Mouse (Mus musculus) hindbrain, embryonic 14.5 days (tissue): ENCODE results near the gene Lyg1. TPM values are rescaled to one million over a fixed set of nuclear protein-coding genes. Genes with fewer than 3 reads are reported as not detected.
A peak's percentile ranks its signal among the peaks of the same experiment; 100 is the strongest.

Source experiments
- ATAC-seq: fragments of 200-750 bp; cut with Nextera tagmentation; 2 replicates; pipeline ENCODE4 v1.8.0; 2017; ENCODE audit warnings: moderate number of reproducible peaks, mild to moderate bottlenecking, moderate TSS enrichment, moderate library complexity; ENCODE audit not compliant: low FRiP score
- DNase-seq: peaks from one replicate; pipeline ENCODE4 v3.0.0-alpha.2; 2015; ENCODE audit warnings: low spot score
- H3K27ac ChIP-seq: fragments of 300-500 bp; sonication (generic); 2 replicates; pipeline ENCODE4 v1.5.1; 2014; ENCODE audit warnings: mild to moderate bottlenecking, moderate library complexity
- H3K27me3 ChIP-seq: fragments of 300-500 bp; sonication (generic); 2 replicates; pipeline ENCODE4 v1.6.1; 2014; ENCODE audit warnings: mild to moderate bottlenecking, low read length, mixed read lengths; ENCODE audit not compliant: control insufficient read depth, insufficient read depth
- H3K36me3 ChIP-seq: fragments of 300-500 bp; sonication (generic); replicated peaks from 2 replicates; pipeline ENCODE4 v1.6.1; 2014; ENCODE audit not compliant: control insufficient read depth, insufficient read depth
- H3K4me1 ChIP-seq: fragments of 300-500 bp; sonication (generic); replicated peaks from 2 replicates; pipeline ENCODE4 v1.6.1; 2014; ENCODE audit warnings: antibody characterized with exemption, low read length, mixed read lengths; ENCODE audit not compliant: control insufficient read depth, insufficient read depth
- H3K4me2 ChIP-seq: fragments of 300-500 bp; sonication (generic); replicated peaks from 2 replicates; pipeline ENCODE4 v1.6.1; 2014; ENCODE audit warnings: mild to moderate bottlenecking, moderate library complexity
- H3K4me3 ChIP-seq: fragments of 300-500 bp; sonication (generic); replicated peaks from 2 replicates; pipeline ENCODE4 v1.5.1; 2014; ENCODE audit warnings: mild to moderate bottlenecking, low read length
- H3K9ac ChIP-seq: fragments of 300-500 bp; sonication (generic); 2 replicates; pipeline ENCODE4 v1.6.1; 2014
- H3K9me3 ChIP-seq: fragments of 300-500 bp; sonication (generic); 2 replicates; pipeline ENCODE4 v1.6.1; 2016; ENCODE audit warnings: low read length; ENCODE audit not compliant: control insufficient read depth
- WGBS: fragments of 180-500 bp; shearing (Covaris S2); extraction: QIAGEN DNeasy Blood & Tissue Kit; methylation state at CpG from one replicate; pipeline ENCODE4 v1.1.7; 2014; 5-methylcytosine and 5-hydroxymethylcytosine counted together
- polyA plus RNA-seq: library from polyadenylated mRNA; unstranded; fragments of >200 nt; fragmentation: Nextera tagmentation; extraction: Ambion mirVana; gene quantifications from 2 replicates; pipeline ENCODE4 v1.2.1, GENCODE M21; 2014

The Lyg1 gene
- not detected in 2 replicates for polyA plus RNA-seq

- Histone ChIP-seq H3K9me3 (no peaks in the 10 kb centered on the region), H3K4me3 (no peak within 1 kb of the TSS), H3K27me3 (no peaks in the 10 kb centered on the region), H3K4me2 (no peak within 1 kb of the TSS), H3K36me3 (no peaks in the 10 kb centered on the region), H3K4me1 (no peaks in the 10 kb centered on the region), H3K9ac (no peak within 1 kb of the TSS), H3K27ac (no peak within 1 kb of the TSS)
- 93% methylated on average over 5 of the region's 5 CpGs for WGBS
- DNase-seq (no peak), ATAC-seq (no peak)
These were observed at the start of gene Lyg1 for GRCm38 (mm10) chr1:37957659-37958058. TSS of gene Lyg1 (minus strand) at chr1:37957759.

- 76% methylated on average over 3 of the region's 3 CpGs for WGBS
- Histone ChIP-seq H3K9me3 (no peaks in the 10 kb centered on the region), H3K36me3 (no peaks in the 10 kb centered on the region), H3K27ac (no peak overlapping the region), H3K4me2 (no peak overlapping the region), H3K4me3 (no peak overlapping the region), H3K9ac (no peak overlapping the region), H3K4me1 (no peaks in the 10 kb centered on the region), H3K27me3 (no peaks in the 10 kb centered on the region)
- DNase-seq (no peak), ATAC-seq (no peak)
These were observed 49.2 kb upstream of the Lyg1 start for GRCm38 (mm10) chr1:38006741-38007140.

- Histone ChIP-seq H3K4me3 (no peak overlapping the region), H3K4me2 (no peak overlapping the region), H3K36me3 (no peaks in the 10 kb centered on the region), H3K9me3 (no peaks in the 10 kb centered on the region), H3K27ac (no peak overlapping the region), H3K4me1 (peaks cover 12% of the 10 kb centered on the region), H3K9ac (no peak overlapping the region), H3K27me3 (no peaks in the 10 kb centered on the region)
- ATAC-seq (no peak), DNase-seq (no peak)
- 89% methylated on average over 3 of the region's 3 CpGs for WGBS
These were observed 45.5 kb upstream of the Lyg1 start for GRCm38 (mm10) chr1:38003046-38003445.

GRCm38 (mm10) chr1:38001956-38002355 is 44.4 kb upstream of the Lyg1 start:
- 97% methylated on average over 9 of the region's 9 CpGs for WGBS
- ATAC-seq = no peak

GRCm38 (mm10) chr1:38000844-38001243 is 43.3 kb upstream of the Lyg1 start:
- Histone ChIP-seq H3K36me3 (peaks cover 2% of the 10 kb centered on the region; the same call in 1 of the 2 replicates), H3K9me3 (no peaks in the 10 kb centered on the region), H3K27me3 (no peaks in the 10 kb centered on the region), H3K4me2 (no peak overlapping the region), H3K9ac (no peak overlapping the region), H3K4me1 (peaks cover 17% of the 10 kb centered on the region), H3K4me3 (no peak overlapping the region), H3K27ac (no peak overlapping the region)
- ATAC-seq (no peak), DNase-seq (no peak)
- 95% methylated on average over 8 of the region's 8 CpGs for whole genome bisulfite sequencing

More at GRCm38 (mm10) chr1:38001956-38002355, 44.4 kb upstream of the Lyg1 start:
- Histone ChIP-seq H3K4me3 (no peak overlapping the region), H3K4me1 (peaks cover 12% of the 10 kb centered on the region), H3K9me3 (no peaks in the 10 kb centered on the region), H3K4me2 (no peak overlapping the region), H3K36me3 (no peaks in the 10 kb centered on the region), H3K27me3 (no peaks in the 10 kb centered on the region), H3K27ac (no peak overlapping the region), H3K9ac (no peak overlapping the region)
- no peak for DNase-seq

- 86% methylated on average over 3 of the region's 3 CpGs for WGBS
- Histone ChIP-seq H3K9me3 (no peaks in the 10 kb centered on the region), H3K4me2 (peak overlapping the region; percentile 85; the same call in 1 of the 2 replicates), H3K4me3 (peak overlapping the region; percentile 96; the same call in 1 of the 2 replicates), H3K27me3 (no peaks in the 10 kb centered on the region), H3K4me1 (peaks cover 18% of the 10 kb centered on the region), H3K9ac (no peak overlapping the region), H3K36me3 (peaks cover 15% of the 10 kb centered on the region), H3K27ac (no peak overlapping the region)
- ATAC-seq (no peak), DNase-seq (no peak)
These were observed 42.0 kb upstream of the Lyg1 start for GRCm38 (mm10) chr1:37999552-37999951.

- H3K9me3 ChIP-seq = no peaks in the 10 kb centered on the region
- ATAC-seq (peak; percentile 9; the same call in 1 of the 2 replicates), DNase-seq (no peak)
- peaks cover 25% of the 10 kb centered on the region for H3K36me3 ChIP-seq
- H3K4me1 ChIP-seq = peaks cover 18% of the 10 kb centered on the region
- peak overlapping the region; percentile 94 for H3K27ac ChIP-seq
- WGBS = 5% methylated on average over 38 of the region's 47 CpGs
- peak overlapping the region; percentile 91 for H3K9ac ChIP-seq
- peak overlapping the region; percentile 96 for H3K4me3 ChIP-seq
- no peaks in the 10 kb centered on the region for H3K27me3 ChIP-seq
- peak overlapping the region; percentile 85 for H3K4me2 ChIP-seq
These were observed 41.0 kb upstream of the Lyg1 start for GRCm38 (mm10) chr1:37998371-37999199.

GRCm38 (mm10) chr1:37997867-37998266 is 40.3 kb upstream of the Lyg1 start, which contains the start of the genes Txndc9 and Eif5b:
TSS of gene Txndc9 (minus strand) at chr1:37997893.
TSS of gene Eif5b (plus strand) at chr1:37998010.
- Histone ChIP-seq H3K27me3 (no peaks in the 10 kb centered on the region), H3K27ac (peak within 1 kb of the TSS; percentile 94), H3K9ac (peak within 1 kb of the TSS; percentile 91), H3K4me1 (peaks cover 18% of the 10 kb centered on the region), H3K4me2 (peak within 1 kb of the TSS; percentile 85), H3K9me3 (no peaks in the 10 kb centered on the region), H3K36me3 (peaks cover 32% of the 10 kb centered on the region), H3K4me3 (peak within 1 kb of the TSS; percentile 96)
- DNase-seq = peak; percentile 92
- under 1% methylated on average over 50 of the region's 50 CpGs for WGBS
- peak; percentile 93 for ATAC-seq

- ATAC-seq = peak; percentile 96
- H3K4me3 ChIP-seq = peak overlapping the region; percentile 96
- H3K9me3 ChIP-seq = no peaks in the 10 kb centered on the region
- H3K36me3 ChIP-seq = peaks cover 41% of the 10 kb centered on the region
- H3K9ac ChIP-seq = peak overlapping the region; percentile 91
- H3K4me2 ChIP-seq = peak overlapping the region; percentile 85
- under 1% methylated on average over 42 of the region's 42 CpGs for WGBS
- peaks cover 18% of the 10 kb centered on the region for H3K4me1 ChIP-seq
- DNase-seq = peak; percentile 99
- H3K27ac ChIP-seq = peak overlapping the region; percentile 94
- H3K27me3 ChIP-seq = no peaks in the 10 kb centered on the region
These were observed 39.4 kb upstream of the Lyg1 start for GRCm38 (mm10) chr1:37996877-37997484.
